Mouse (Mus musculus): ENCODE results near the gene Ppp1r9a. TPM values are rescaled to one million over a fixed set of nuclear protein-coding genes. Genes with fewer than 3 reads are reported as not detected.

Gene Ppp1r9a
- total and polyA plus RNA-seq, 3 experiments = 0.03 TPM; not detected in 2

- Histone ChIP-seq H3K27me3 (ENCODE audit: control insufficient read depth in 1 of 2, insufficient read depth in 2 of 2, low read length in 2 of 2) (peaks cover 7 to 18% of the 10 kb centered on the region in 2 experiments), H3K9ac (ENCODE audit: control insufficient read depth, low read depth, low read length, poor library complexity, severe bottlenecking) (no peak overlapping the region)
- TF ChIP-seq POLR2AphosphoS2 (IDR thresholded peaks at IDR 0.05; ENCODE audit: low read length) = no peak
- TF ChIP-seq HCFC1 (IDR thresholded peaks at IDR 0.05; ENCODE audit: low read depth, low read length) = no peak
- no peak for TF ChIP-seq MEF2A (IDR thresholded peaks at IDR 0.05; ENCODE audit: extremely low read depth, insufficient replicate concordance, low read depth, low read length, poor library complexity, severe bottlenecking)
- no peak for TF ChIP-seq ZNF384 (IDR thresholded peaks at IDR 0.05; ENCODE audit: low read depth, low read length)
- TF ChIP-seq EP300 (IDR thresholded peaks at IDR 0.05; ENCODE audit: low read depth in 1 of 2, low read length in 2 of 2) = no peak
- TF ChIP-seq POLR2A (IDR thresholded peaks at IDR 0.05; ENCODE audit: control insufficient read depth in 1 of 2, insufficient read depth in 1 of 2, low read depth in 1 of 2, low read length in 2 of 2, poor library complexity in 1 of 2) = no peak
- TF ChIP-seq CHD1 (IDR thresholded peaks at IDR 0.05; ENCODE audit: low read depth, low read length) = no peak
- TF ChIP-seq ZC3H11A (IDR thresholded peaks at IDR 0.05; ENCODE audit: low read depth, low read length) = no peak
- TF ChIP-seq JUND (IDR thresholded peaks at IDR 0.05; ENCODE audit: low read depth, low read length) = no peak
Measured at GRCm38 (mm10) chr6:5027801-5028200, 125.1 kb downstream of the Ppp1r9a start.

GRCm38 (mm10) chr6:5029205-5029927 lies 126.6 kb downstream of the Ppp1r9a start:
- no peaks in the 10 kb centered on the region for H3K4me1 ChIP-seq (ENCODE audit: control insufficient read depth in 1 of 2, insufficient read depth in 2 of 2, low read length in 2 of 2)
- H3K27me3 ChIP-seq (ENCODE audit: control insufficient read depth in 1 of 2, insufficient read depth in 2 of 2, low read length in 2 of 2) = peaks cover 6 to 14% of the 10 kb centered on the region in 2 experiments
- H3K36me3 ChIP-seq (ENCODE audit: control insufficient read depth in 1 of 2, insufficient read depth in 2 of 2, low read length in 2 of 2) = no peaks in the 10 kb centered on the region
- no peaks in the 10 kb centered on the region for H3K9me3 ChIP-seq (replicated peaks; ENCODE audit: insufficient read depth, low read length)
- no peak overlapping the region for H3K4me3 ChIP-seq (ENCODE audit: control insufficient read depth in 1 of 2, insufficient read depth in 1 of 2, low read depth in 2 of 2, low read length in 2 of 2)
- TF ChIP-seq HCFC1 (IDR thresholded peaks at IDR 0.05; ENCODE audit: low read depth, low read length) (no peak), NRF1 (IDR thresholded peaks at IDR 0.05; ENCODE audit: insufficient read depth, low read depth, low read length, poor library complexity, severe bottlenecking) (no peak), BHLHE40 (IDR thresholded peaks at IDR 0.05; ENCODE audit: borderline replicate concordance, low read depth, low read length) (no peak), USF1 (IDR thresholded peaks at IDR 0.05; ENCODE audit: low read depth, low read length) (no peak), MEF2A (IDR thresholded peaks at IDR 0.05; ENCODE audit: extremely low read depth, insufficient replicate concordance, low read depth, low read length, poor library complexity, severe bottlenecking) (no peak), POLR2A (IDR thresholded peaks at IDR 0.05; ENCODE audit: control insufficient read depth in 1 of 2, insufficient read depth in 1 of 2, low read depth in 1 of 2, low read length in 2 of 2, poor library complexity in 1 of 2) (no peak), EP300 (IDR thresholded peaks at IDR 0.05; ENCODE audit: low read depth in 1 of 2, low read length in 2 of 2) (no peak), NELFE (IDR thresholded peaks at IDR 0.05; ENCODE audit: low read depth, low read length) (no peak), MXI1 (IDR thresholded peaks at IDR 0.05; ENCODE audit: low read depth, low read length) (no peak)
- H3K27ac ChIP-seq (ENCODE audit: control insufficient read depth, low read depth, low read length) = no peak overlapping the region
- H3K79me2 ChIP-seq (ENCODE audit: control insufficient read depth, insufficient read depth, low read length, poor library complexity) = no peaks in the 10 kb centered on the region
- no peak for DNase-seq (ENCODE audit: low read depth, low spot score)
- H3K9ac ChIP-seq (ENCODE audit: control insufficient read depth, low read depth, low read length, poor library complexity, severe bottlenecking) = no peak overlapping the region

More at GRCm38 (mm10) chr6:5027801-5028200, 125.1 kb downstream of the Ppp1r9a start:
- Histone ChIP-seq H3K4me3 (ENCODE audit: control insufficient read depth in 1 of 2, insufficient read depth in 1 of 2, low read depth in 2 of 2, low read length in 2 of 2) (no peak overlapping the region), H3K9me3 (replicated peaks; ENCODE audit: insufficient read depth, low read length) (no peaks in the 10 kb centered on the region), H3K4me1 (ENCODE audit: control insufficient read depth in 1 of 2, insufficient read depth in 2 of 2, low read length in 2 of 2) (no peaks in the 10 kb centered on the region), H3K36me3 (ENCODE audit: control insufficient read depth in 1 of 2, insufficient read depth in 2 of 2, low read length in 2 of 2) (no peaks in the 10 kb centered on the region), H3K79me2 (ENCODE audit: control insufficient read depth, insufficient read depth, low read length, poor library complexity) (no peaks in the 10 kb centered on the region), H3K27ac (ENCODE audit: control insufficient read depth, low read depth, low read length) (no peak overlapping the region)
- no peak for DNase-seq (ENCODE audit: low read depth, low spot score)
